Mouse (Mus musculus): ENCODE measurements at regions not wholly inside any gene's neighbourhood (a gene's known extent, or its start where the extent isn't known, plus 50 kb on each side); places are given as distances from the start of the nearest gene placed in this dataset.

GRCm38 (mm10) chr19:48864151-48864740 lies 658.4 kb downstream of the Sorcs3 start:
- DNase-seq (ENCODE audit: low spot score in 2 of 2) = no peak
- intact Hi-C loops (cut with DNase I) = no loop called here

- intact Hi-C loops (cut with DNase I) = no loop called here
These were observed 665.8 kb downstream of the Sorcs3 start for GRCm38 (mm10) chr19:48871601-48872000.

DNA sequence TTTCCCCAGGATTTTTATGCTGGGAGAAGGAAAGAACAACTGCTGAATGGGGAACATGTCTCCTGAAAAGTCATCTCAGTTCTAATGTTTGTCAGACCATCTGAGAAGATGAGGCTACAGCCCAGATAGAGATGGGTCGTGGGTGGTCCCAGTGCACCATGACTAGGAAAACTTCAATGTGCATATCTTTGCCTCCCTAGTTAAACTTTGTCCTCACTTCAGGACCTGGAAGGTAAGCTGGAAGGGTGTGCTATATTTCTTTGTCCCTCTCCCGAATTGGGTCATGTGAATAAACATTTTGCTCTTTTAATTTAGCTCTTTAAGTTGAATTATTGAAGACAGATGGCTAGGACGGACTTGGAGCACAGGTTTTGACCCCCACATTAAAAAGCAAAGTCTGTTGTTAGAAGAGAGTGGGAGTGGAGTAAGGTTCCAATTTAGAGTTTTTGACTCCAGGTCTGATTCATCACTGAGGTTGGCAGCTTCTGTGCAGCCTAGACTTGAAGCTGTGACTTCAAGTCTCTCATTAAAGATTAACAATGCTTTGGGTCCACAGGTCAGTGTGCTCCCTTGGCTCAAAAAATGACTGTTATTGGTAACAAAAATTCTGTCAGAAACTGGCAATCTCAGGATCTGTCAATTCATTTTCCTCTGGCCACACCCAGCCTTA lies 675.8 kb downstream of the Sorcs3 start:
- intact Hi-C loops (cut with DNase I) = no loop called here
- DNase-seq (ENCODE audit: low spot score in 2 of 2) = no peak

More at GRCm38 (mm10) chr19:48871601-48872000, 665.8 kb downstream of the Sorcs3 start:
- no peak for DNase-seq (ENCODE audit: low spot score in 2 of 2)

- DNase-seq (ENCODE audit: low spot score in 2 of 2) = no peak
- intact Hi-C loops (cut with DNase I) = loop anchor here (10.0 kb wide), 2 partner anchors 493 to 703 kb away; partner anchors contain the start of gene Sorcs3
These were observed 702.4 kb downstream of the Sorcs3 start for GRCm38 (mm10) chr19:48908236-48908635.

DNA sequence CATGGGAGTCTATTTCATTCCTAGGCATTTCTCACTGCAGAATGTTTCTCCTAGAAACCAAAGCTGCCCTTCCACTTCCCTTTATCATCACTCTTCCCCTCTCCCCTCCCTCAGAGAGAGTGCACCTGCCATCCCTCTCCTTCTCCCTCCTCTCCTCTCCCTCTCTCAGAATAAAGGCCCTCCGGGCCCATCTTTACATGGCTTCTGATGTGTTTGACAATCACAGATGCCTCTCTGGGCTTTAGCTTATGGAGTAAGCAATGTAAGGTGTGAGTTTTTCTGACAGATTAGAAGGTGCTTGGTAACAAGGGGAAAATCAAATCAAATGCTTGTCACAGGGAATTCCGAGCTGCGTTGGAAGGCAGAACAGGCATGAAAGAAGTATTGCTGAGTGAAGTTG lies 707.2 kb downstream of the Sorcs3 start:
- intact Hi-C loops (cut with DNase I) = no loop called here
- DNase-seq (ENCODE audit: low spot score in 2 of 2) = no peak

DNA sequence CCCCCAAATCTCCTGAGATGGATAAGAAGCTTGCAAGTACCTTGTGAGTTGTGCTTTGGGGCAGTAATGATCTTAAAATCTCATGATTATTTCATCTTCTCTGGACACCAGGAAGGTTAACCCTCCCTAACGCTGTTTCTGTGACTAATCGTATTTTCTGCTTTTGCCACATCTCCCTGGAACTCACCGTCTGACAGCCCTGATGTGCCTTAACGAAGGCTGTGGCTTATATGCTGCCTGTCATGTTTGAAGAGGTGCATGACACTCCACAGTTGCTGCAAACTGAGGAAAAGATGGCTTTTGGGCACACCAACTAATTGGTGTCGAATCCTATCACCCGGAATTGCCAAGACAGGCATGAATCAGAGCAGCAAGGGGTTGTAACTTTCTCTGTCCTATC lies 713.8 kb downstream of the Sorcs3 start:
- DNase-seq (ENCODE audit: low spot score in 2 of 2) = no peak
- intact Hi-C loops (cut with DNase I) = no loop called here

DNA sequence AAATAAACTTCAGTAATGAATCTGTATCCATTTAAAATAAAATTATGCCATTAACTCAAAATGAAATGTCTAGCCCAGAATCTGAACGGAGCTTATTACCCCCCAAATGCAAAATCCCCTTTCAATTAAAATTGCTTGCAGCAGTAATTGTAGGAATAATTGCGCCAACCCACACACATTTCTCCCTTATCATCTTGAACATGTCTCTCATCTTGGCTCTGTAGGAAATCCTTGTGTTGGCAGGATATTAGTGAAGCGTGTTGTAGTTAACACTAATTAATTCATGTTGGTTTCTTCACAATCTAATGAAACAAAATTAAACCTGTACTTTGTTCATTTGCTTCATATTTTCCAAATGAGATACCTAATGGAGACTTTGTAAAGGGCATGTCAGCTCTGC lies 741.8 kb downstream of the Sorcs3 start:
- intact Hi-C loops (cut with DNase I) = no loop called here
- DNase-seq (ENCODE audit: low spot score in 2 of 2) = no peak

All from left cerebral cortex, postnatal 25 days (tissue).